Mouse (Mus musculus) small intestine, adult 2 months (tissue): ENCODE data around the gene Tes3-ps. TPM values are rescaled to one million over a fixed set of nuclear protein-coding genes. Genes with fewer than 3 reads are reported as not detected.

Experiments used
- H3K27ac ChIP-seq: fragments of 200-500 bp; 2 replicates; pipeline ENCODE4 v1.5.1; 2012; ENCODE audit warnings: low read depth, low read length, control low read depth, inconsistent platforms; ENCODE audit not compliant: insufficient read depth
- H3K27me3 ChIP-seq: fragments of 200-500 bp; 2 replicates; pipeline ENCODE4 v1.6.1; 2012; ENCODE audit warnings: mild to moderate bottlenecking, moderate library complexity, low read length, inconsistent platforms; ENCODE audit not compliant: control insufficient read depth, insufficient read depth
- H3K36me3 ChIP-seq: fragments of 200-500 bp; 2 replicates; pipeline ENCODE4 v1.6.1; 2012; ENCODE audit warnings: mild to moderate bottlenecking, low read length, control low read depth, inconsistent platforms; ENCODE audit not compliant: control insufficient read depth, insufficient read depth
- H3K4me1 ChIP-seq: fragments of 200-500 bp; 2 replicates; pipeline ENCODE4 v1.6.1; 2012; ENCODE audit warnings: low read length, inconsistent platforms, mixed read lengths; ENCODE audit not compliant: control insufficient read depth, insufficient read depth, insufficient read length
- H3K4me3 ChIP-seq: fragments of 200-500 bp; 2 replicates; pipeline ENCODE4 v1.5.1; 2012; ENCODE audit warnings: low read depth, mild to moderate bottlenecking, control low read depth, inconsistent platforms, low read length, moderate library complexity
- CTCF ChIP-seq: fragments of 200-500 bp; IDR thresholded peaks from 2 replicates; pipeline ENCODE4 v1.5.1; 2012; ENCODE audit warnings: low read depth, mild to moderate bottlenecking, control low read depth, inconsistent platforms, low read length, moderate library complexity, mixed read lengths; ENCODE audit not compliant: insufficient replicate concordance, insufficient read length; ENCODE audit errors: extremely low read depth
- POLR2A ChIP-seq: fragments of 200-500 bp; IDR thresholded peaks from 2 replicates; pipeline ENCODE4 v1.6.1; 2012; ENCODE audit warnings: low read depth, mild to moderate bottlenecking, control low read depth, inconsistent platforms, low read length, moderate library complexity
- WGBS: fragments of 180-500 bp; shearing (Covaris S2); methylation state at CpG from one replicate; pipeline ENCODE4 v1.1.7; 2018; 5-methylcytosine and 5-hydroxymethylcytosine counted together
- polyA plus RNA-seq: library from polyadenylated mRNA; depleted of rRNA; stranded (reverse); fragments of >200 nt; gene quantifications from 2 replicates; pipeline ENCODE4 v1.2.3, GENCODE M21; 2012

Gene Tes3-ps
- polyA plus RNA-seq, 1 experiment: not detected

DNA sequence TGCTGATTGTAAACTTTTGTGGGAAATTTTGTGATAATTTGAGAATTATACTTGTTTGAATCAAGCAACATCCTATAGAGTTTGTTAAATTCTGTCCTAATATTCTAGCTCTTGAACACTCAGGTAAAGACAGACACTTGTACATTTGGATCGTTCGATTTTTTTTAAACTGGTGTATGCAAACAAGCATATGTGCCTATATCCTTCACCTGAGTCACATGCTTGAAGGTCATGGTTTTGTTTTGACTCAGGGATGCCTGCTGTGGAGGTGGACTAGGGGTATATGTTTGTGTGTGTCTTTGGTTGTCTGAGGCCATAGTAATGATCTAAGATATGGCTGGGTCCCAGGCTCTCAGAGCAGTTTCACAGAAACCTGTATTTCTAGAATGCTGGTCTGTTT, 30.2 kb upstream of the Tes3-ps start:
- Histone ChIP-seq H3K27ac (no peak overlapping the region), H3K36me3 (peaks cover 35% of the 10 kb centered on the region), H3K27me3 (no peaks in the 10 kb centered on the region), H3K4me3 (no peak overlapping the region), H3K4me1 (no peaks in the 10 kb centered on the region)
- 89% methylated on average over 2 of the region's 2 CpGs for WGBS
- TF ChIP-seq POLR2A (no peak), CTCF (no peak)

DNA sequence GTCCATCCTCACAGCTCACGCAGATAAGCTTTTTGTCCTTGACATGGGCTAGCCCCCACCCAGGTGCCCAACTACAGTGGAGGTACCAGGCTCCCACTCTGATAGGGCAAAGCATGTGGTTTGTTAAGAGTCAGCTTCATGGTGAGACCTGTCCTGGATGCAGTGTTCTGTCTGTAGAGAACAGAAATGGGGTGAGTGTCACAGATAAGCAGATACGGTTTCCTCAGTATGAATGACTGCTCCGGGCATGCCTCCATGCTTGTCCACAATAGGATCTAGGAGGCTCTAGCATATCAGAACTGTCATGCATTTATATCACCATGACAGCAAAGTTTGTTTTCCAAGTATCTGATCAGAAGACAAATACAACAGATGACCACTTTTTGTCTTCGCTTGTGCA, 27.2 kb upstream of the Tes3-ps start:
- Histone ChIP-seq H3K27me3 (no peaks in the 10 kb centered on the region), H3K36me3 (peaks cover 22% of the 10 kb centered on the region), H3K27ac (no peak overlapping the region), H3K4me1 (no peaks in the 10 kb centered on the region), H3K4me3 (no peak overlapping the region)
- 96% methylated on average over 4 of the region's 4 CpGs for WGBS
- TF ChIP-seq CTCF: no peak
- TF ChIP-seq POLR2A: no peak

DNA sequence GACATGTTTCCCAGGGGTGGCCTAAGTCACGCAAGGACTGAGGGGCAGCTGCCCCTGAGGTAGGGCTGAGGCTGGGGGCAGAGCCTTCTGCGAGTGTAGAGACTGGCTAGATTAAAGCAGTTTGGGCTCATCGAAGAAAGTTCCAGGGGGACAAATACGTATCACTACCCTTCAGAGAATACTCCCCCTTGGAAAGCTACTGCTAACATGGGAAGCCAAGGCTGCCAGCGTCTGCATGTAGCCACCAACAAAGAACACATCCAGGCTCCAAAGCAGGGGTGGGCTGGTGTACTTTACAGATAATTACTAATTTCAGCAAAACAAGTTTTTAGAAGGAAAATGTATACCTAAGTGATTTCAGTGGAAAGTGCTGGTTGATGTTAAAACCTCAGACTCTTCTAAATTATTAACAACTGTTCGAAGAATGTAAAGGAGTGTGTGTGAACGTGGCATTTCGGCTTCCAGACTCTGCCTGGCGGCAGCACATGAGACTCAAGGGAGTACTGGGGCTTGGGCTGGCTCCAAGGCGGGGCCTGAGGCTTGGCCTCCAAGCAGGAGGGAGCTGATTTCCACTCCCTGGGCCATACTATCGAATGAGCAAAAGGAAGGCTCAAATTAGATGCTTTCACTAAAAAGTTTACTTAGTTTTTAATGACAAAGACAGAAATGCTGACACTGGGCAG, 26.6 kb upstream of the Tes3-ps start:
- no peaks in the 10 kb centered on the region for H3K27me3 ChIP-seq
- TF ChIP-seq POLR2A (no peak), CTCF (no peak)
- H3K4me3 ChIP-seq: no peak overlapping the region
- H3K36me3 ChIP-seq: peaks cover 19% of the 10 kb centered on the region
- no peak overlapping the region for H3K27ac ChIP-seq
- no peaks in the 10 kb centered on the region for H3K4me1 ChIP-seq
- 79% methylated on average over 11 of the region's 11 CpGs for WGBS

DNA sequence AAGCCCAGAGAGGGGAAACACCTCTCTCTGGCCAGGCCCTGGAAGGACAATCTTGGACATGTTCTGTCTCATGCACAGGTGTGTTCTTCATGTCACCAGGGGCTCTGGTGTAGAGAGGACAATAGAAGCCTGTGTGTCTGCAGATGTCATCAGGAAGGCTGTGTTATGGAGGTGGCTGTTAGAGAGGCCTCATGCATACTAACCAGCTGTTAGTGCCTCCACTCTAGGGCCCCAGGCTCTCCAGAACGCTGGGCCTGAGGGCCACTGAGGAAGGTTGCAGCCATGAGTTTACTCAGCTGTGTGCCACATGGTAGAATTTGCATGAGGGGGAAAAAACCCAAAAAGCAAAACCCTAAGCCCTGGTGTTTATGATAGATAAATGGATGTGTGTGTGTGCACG, 25.5 kb upstream of the Tes3-ps start:
- TF ChIP-seq POLR2A (no peak), CTCF (no peak)
- WGBS: 72% methylated on average over 2 of the region's 2 CpGs
- Histone ChIP-seq H3K27me3 (no peaks in the 10 kb centered on the region), H3K27ac (no peak overlapping the region), H3K36me3 (peaks cover 14% of the 10 kb centered on the region), H3K4me3 (no peak overlapping the region), H3K4me1 (no peaks in the 10 kb centered on the region)

DNA sequence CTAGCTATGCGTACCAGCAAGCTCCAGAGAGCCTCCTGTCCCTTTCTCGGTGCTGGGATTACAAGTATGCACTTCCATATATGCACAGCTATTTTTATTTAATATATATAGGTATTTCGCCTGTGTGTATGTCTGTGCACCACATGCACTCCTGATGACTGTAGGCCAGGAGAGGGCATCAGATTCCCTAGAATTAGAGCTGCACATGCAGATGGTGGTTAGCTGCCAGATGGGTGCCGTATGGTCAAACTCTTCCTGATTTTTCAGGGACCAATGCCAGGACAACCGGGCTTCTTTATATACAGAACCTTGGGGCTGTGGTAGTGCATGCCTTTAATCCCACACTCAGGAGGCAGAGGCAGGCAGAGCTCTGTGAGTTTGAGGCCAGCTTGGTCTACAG, 24.1 kb upstream of the Tes3-ps start:
- Histone ChIP-seq H3K4me1 (no peaks in the 10 kb centered on the region), H3K27ac (no peak overlapping the region), H3K27me3 (no peaks in the 10 kb centered on the region), H3K4me3 (no peak overlapping the region), H3K36me3 (peaks cover 12% of the 10 kb centered on the region)
- TF ChIP-seq CTCF (no peak), POLR2A (no peak)
- 83% methylated on average over 5 of the region's 5 CpGs for WGBS

DNA sequence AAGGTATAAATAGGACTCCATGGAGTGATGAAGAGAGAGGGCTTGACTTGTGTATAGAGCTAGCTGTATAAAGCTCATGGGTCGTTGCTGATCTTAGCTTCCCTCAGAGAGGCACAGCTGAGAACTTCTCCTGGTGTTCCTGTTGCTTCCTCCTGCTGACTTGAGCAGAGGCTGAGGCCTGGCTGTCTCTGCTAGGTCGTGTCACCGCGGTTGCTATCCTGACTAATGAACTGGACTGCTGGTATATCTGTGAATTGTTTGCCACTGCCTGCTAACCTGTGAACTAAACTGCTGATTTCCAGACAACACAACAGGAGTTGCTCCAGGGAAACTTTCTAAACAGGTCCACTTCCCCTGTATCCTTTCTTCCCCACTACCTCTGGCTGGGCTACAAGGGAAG, 22.8 kb upstream of the Tes3-ps start:
- Histone ChIP-seq H3K36me3 (peaks cover under 1% of the 10 kb centered on the region; the same call in 1 of the 2 replicates), H3K27ac (no peak overlapping the region), H3K4me3 (no peak overlapping the region), H3K4me1 (no peaks in the 10 kb centered on the region), H3K27me3 (no peaks in the 10 kb centered on the region)
- TF ChIP-seq POLR2A (no peak), CTCF (no peak)
- 79% methylated on average over 4 of the region's 4 CpGs for WGBS

DNA sequence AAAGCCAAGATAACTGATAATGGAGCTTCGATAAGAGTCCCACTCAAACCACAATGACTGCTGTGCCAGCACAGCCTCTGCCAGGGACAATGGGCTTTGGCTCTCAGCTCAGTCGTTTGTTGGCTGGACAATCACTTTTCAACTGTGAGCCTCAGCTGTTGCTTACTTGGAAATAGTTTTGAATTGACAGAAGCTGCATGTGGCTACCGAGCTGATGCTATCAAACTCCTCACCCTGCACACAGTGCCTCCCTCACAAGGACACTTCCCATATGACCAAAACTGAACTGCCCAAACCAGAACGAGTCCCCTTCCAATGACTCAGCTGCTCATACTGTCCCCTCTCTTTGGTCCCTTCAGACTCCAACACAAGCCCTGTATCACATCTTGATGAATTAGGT, 22.3 kb upstream of the Tes3-ps start:
- Histone ChIP-seq H3K27ac (no peak overlapping the region), H3K4me1 (no peaks in the 10 kb centered on the region), H3K4me3 (no peak overlapping the region), H3K36me3 (no peaks in the 10 kb centered on the region), H3K27me3 (no peaks in the 10 kb centered on the region)
- WGBS: 58% methylated on average over 4 of the region's 4 CpGs
- TF ChIP-seq CTCF (no peak), POLR2A (no peak)
